Mouse (Mus musculus): ENCODE results near the gene Kalrn. TPM values are rescaled to one million over a fixed set of nuclear protein-coding genes. Genes with fewer than 3 reads are reported as not detected.

Kalrn gene
- total and polyA plus RNA-seq, 2 experiments from 2014 or later: 23.6 to 148 TPM

DNA sequence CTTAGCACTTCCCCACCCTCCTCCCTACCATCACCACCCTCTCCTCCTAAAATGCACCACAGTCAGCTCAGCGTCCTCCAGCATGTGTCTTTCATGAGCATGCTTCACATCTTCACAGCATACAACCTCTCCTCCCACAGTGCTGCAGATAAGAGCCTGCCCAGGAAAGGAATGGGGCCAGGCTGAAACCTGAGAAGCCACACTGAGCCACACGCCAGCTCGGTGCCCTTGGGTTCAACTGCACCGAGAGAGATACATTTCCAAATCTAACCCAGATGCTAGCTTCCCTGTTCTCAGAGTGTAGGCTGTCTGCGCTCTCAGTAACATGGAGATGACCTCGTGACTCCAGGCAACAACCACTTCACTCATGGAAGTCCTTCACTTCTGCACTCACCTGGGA lies 151.9 kb downstream of the Kalrn start:
- ATAC-seq: no peak
- 64% methylated on average over 6 of the region's 6 CpGs for WGBS
- no peaks in the 10 kb centered on the region for H3K4me1 ChIP-seq (ENCODE audit: insufficient read depth)
- no peaks in the 10 kb centered on the region for H3K9me3 ChIP-seq (ENCODE audit: low read length)
- no peak for TF ChIP-seq CTCF (IDR thresholded peaks at IDR 0.05; ENCODE audit: low read depth)
- no peak overlapping the region for H3K27ac ChIP-seq (ENCODE audit: low read depth, low read length)
- no peak overlapping the region for H3K4me3 ChIP-seq (ENCODE audit: low read depth, low read length)
- no peak for DNase-seq
- H3K4me2 ChIP-seq (ENCODE audit: low read depth): no peak overlapping the region
- H3K27me3 ChIP-seq (ENCODE audit: insufficient read depth, low read length): no peaks in the 10 kb centered on the region
- H3K36me3 ChIP-seq (ENCODE audit: insufficient read depth): no peaks in the 10 kb centered on the region
- no peak overlapping the region for H3K9ac ChIP-seq

DNA sequence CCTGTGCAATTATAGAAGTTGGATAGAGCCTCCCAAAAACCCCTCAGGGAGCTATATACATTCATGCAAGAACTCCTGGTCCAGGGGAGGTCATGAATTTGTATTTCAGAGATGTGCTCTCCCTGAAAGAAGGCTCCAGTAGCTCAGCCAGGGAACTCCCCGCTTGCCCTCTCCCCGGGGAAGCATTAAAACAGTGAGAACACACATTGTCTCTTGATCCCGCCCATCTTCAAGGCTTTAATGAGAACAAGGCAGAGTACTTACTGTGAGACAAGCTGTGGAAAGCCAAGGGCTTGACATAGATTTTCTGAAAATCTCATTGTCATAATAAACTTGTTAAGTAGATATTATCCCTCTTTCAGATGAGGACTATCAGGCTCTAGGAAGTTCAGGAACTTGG lies 155.4 kb downstream of the Kalrn start:
- no peak overlapping the region for H3K9ac ChIP-seq
- no peak for TF ChIP-seq CTCF (IDR thresholded peaks at IDR 0.05; ENCODE audit: low read depth)
- no peaks in the 10 kb centered on the region for H3K36me3 ChIP-seq (ENCODE audit: insufficient read depth)
- H3K4me3 ChIP-seq (ENCODE audit: low read depth, low read length): no peak overlapping the region
- ATAC-seq (no peak), DNase-seq (no peak)
- H3K27ac ChIP-seq (ENCODE audit: low read depth, low read length): no peak overlapping the region
- H3K9me3 ChIP-seq (ENCODE audit: low read length): no peaks in the 10 kb centered on the region; the same call in none of the 2 replicates
- WGBS: 31% methylated on average over 3 of the region's 3 CpGs
- no peaks in the 10 kb centered on the region for H3K27me3 ChIP-seq (ENCODE audit: insufficient read depth, low read length)
- peaks cover 3% of the 10 kb centered on the region; the same call in 1 of the 2 replicates for H3K4me1 ChIP-seq (ENCODE audit: insufficient read depth)
- no peak overlapping the region for H3K4me2 ChIP-seq (ENCODE audit: low read depth)

DNA sequence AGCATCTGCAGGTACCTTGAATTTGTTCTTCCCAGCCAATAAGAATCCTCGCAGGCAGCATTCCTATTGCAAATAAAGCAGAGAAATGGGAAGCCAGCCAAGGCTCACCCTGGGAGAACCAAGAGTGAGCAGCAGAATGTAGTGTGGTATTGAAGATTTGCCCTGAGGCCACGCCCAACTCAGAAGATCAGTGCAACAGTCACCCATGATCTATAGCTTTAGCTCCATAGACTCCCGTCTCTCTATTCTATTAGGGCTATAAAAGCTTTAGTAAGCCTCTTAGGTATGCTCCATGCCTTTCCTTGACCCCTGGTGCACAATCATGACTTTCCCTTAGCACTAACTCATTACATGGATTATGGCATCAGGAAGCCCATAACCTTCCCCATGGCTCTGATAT lies 155.9 kb downstream of the Kalrn start:
- Histone ChIP-seq H3K36me3 (ENCODE audit: insufficient read depth) (no peaks in the 10 kb centered on the region), H3K27me3 (ENCODE audit: insufficient read depth, low read length) (no peaks in the 10 kb centered on the region), H3K9me3 (ENCODE audit: low read length) (no peaks in the 10 kb centered on the region; the same call in none of the 2 replicates), H3K4me2 (ENCODE audit: low read depth) (no peak overlapping the region), H3K4me1 (ENCODE audit: insufficient read depth) (peaks cover 3% of the 10 kb centered on the region; the same call in 1 of the 2 replicates), H3K9ac (no peak overlapping the region), H3K27ac (ENCODE audit: low read depth, low read length) (no peak overlapping the region), H3K4me3 (ENCODE audit: low read depth, low read length) (no peak overlapping the region)
- ATAC-seq (no peak), DNase-seq (no peak)
- 72% methylated on average over 3 of the region's 3 CpGs for WGBS
- TF ChIP-seq CTCF (IDR thresholded peaks at IDR 0.05; ENCODE audit: low read depth): no peak

DNA sequence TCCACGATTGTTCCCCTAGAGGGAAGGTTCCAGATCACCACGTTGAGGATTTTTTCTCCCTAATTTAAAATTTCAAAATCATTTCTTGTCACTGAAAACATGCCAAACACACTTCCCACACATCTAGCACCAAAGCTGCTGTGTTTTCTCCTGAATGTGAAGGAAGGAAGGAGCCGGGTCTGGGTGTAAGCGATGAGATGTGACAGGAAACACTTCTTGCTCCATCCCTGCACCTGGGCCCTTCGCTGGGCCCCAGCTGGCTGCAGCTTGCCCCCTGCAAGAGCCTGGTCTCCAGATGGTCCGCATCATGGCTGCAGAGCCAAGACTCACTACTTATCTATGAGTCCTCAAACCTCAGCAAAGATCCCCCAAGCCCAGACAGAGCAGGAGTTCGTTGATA lies 158.8 kb downstream of the Kalrn start:
- DNase-seq (peak; percentile 46), ATAC-seq (peak; percentile 45)
- peak overlapping the region; percentile 35; the same call in 1 of the 2 replicates for H3K27ac ChIP-seq (ENCODE audit: low read depth, low read length)
- no peaks in the 10 kb centered on the region for H3K27me3 ChIP-seq (ENCODE audit: insufficient read depth, low read length)
- H3K36me3 ChIP-seq (ENCODE audit: insufficient read depth): no peaks in the 10 kb centered on the region
- H3K9me3 ChIP-seq (ENCODE audit: low read length): no peaks in the 10 kb centered on the region; the same call in none of the 2 replicates
- H3K4me2 ChIP-seq (ENCODE audit: low read depth): no peak overlapping the region
- no peak overlapping the region for H3K4me3 ChIP-seq (ENCODE audit: low read depth, low read length)
- peaks cover 3% of the 10 kb centered on the region; the same call in 1 of the 2 replicates for H3K4me1 ChIP-seq (ENCODE audit: insufficient read depth)
- WGBS: 52% methylated on average over 7 of the region's 7 CpGs
- no peak for TF ChIP-seq CTCF (IDR thresholded peaks at IDR 0.05; ENCODE audit: low read depth)
- no peak overlapping the region for H3K9ac ChIP-seq

DNA sequence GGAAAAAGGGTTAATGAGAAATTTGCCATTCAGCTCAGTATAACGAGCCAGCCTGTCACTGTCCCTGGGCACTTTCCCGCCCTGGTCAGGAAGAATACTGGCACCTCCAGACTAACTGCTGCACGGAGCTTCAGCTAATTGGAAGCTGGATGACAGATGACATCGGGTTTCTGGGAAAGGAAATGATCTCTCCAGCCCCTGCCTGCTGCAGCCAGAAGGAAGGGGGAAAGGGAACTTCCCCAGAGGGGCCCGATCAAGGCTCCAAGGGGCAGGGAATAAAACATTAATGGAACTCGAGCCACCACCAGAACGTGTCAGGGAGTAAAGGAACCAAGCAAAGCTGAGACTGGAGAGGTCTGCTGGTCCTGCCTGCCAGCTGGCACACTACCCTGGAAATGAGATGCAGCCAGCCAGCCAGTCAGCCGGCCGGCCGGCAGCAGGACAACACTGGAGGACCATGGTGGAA lies 159.4 kb downstream of the Kalrn start:
- Histone ChIP-seq H3K9ac (no peak overlapping the region), H3K27ac (ENCODE audit: low read depth, low read length) (peak overlapping the region; percentile 36; the same call in 1 of the 2 replicates), H3K4me2 (ENCODE audit: low read depth) (no peak overlapping the region), H3K9me3 (ENCODE audit: low read length) (no peaks in the 10 kb centered on the region; the same call in none of the 2 replicates), H3K27me3 (ENCODE audit: insufficient read depth, low read length) (no peaks in the 10 kb centered on the region), H3K4me3 (ENCODE audit: low read depth, low read length) (no peak overlapping the region), H3K4me1 (ENCODE audit: insufficient read depth) (peaks cover 3% of the 10 kb centered on the region; the same call in 1 of the 2 replicates), H3K36me3 (ENCODE audit: insufficient read depth) (no peaks in the 10 kb centered on the region)
- WGBS: 13% methylated on average over 10 of the region's 10 CpGs
- DNase-seq: peak; percentile 69
- peak; percentile 78 for ATAC-seq
- no peak for TF ChIP-seq CTCF (IDR thresholded peaks at IDR 0.05; ENCODE audit: low read depth)

DNA sequence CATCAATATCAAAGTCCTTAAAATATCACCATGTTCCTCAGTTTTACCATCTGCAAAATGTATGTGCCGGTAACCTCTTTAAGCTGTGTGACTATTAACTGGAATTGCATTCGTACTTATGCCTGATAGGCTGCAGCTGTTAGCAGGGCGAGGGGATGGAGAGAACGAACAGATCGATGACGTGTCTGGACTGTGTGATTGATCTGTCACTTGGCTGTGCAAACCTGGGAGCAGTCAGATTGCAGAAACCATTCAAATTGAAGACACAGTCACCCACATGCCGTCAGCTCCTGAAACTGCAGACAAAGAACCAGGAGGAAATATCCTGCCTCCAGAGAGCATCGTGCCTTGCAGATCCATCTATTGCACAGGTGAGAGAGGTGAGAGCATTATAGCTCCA lies 166.3 kb downstream of the Kalrn start:
- ATAC-seq: 0 out of 2 replicates have a peak, but pooled peaks have one; percentile 25
- WGBS: 79% methylated on average over 8 of the region's 8 CpGs

DNA sequence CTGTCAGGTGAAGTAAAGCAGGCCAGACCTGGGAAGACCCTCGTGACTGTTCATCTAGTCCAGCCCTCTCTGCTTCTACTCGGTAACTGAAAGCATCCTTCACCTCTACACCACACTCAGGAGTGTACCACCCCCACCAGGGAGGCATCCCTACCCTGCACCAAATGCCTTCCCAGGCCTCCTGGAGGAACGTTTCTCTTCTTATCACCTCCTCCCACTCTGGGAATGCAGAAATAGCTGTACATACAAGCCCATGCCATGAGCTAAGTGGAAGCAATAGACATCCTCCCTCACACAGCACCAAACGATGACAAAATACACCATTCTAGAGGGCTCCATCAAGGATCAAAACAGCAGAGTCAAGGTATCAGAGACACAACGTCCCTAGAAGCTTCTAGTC lies 168.2 kb downstream of the Kalrn start:
- peaks cover 4% of the 10 kb centered on the region; the same call in 1 of the 2 replicates for H3K4me1 ChIP-seq (ENCODE audit: insufficient read depth)
- no peaks in the 10 kb centered on the region for H3K27me3 ChIP-seq (ENCODE audit: insufficient read depth, low read length)
- DNase-seq (no peak), ATAC-seq (no peak)
- no peak overlapping the region for H3K4me2 ChIP-seq (ENCODE audit: low read depth)
- 75% methylated on average over 5 of the region's 5 CpGs for WGBS
- no peak overlapping the region for H3K4me3 ChIP-seq (ENCODE audit: low read depth, low read length)
- H3K9ac ChIP-seq: no peak overlapping the region
- no peaks in the 10 kb centered on the region for H3K36me3 ChIP-seq (ENCODE audit: insufficient read depth)
- no peak overlapping the region for H3K27ac ChIP-seq (ENCODE audit: low read depth, low read length)
- no peak for TF ChIP-seq CTCF (IDR thresholded peaks at IDR 0.05; ENCODE audit: low read depth)
- no peaks in the 10 kb centered on the region for H3K9me3 ChIP-seq (ENCODE audit: low read length)

More for the DNA sequence above, 166.3 kb downstream of the Kalrn start:
- Histone ChIP-seq H3K27me3 (ENCODE audit: insufficient read depth, low read length) (no peaks in the 10 kb centered on the region), H3K4me3 (ENCODE audit: low read depth, low read length) (no peak overlapping the region), H3K27ac (ENCODE audit: low read depth, low read length) (0 out of 2 replicates have a peak overlapping the region, but pooled peaks have one; percentile 15), H3K9me3 (ENCODE audit: low read length) (no peaks in the 10 kb centered on the region), H3K4me2 (ENCODE audit: low read depth) (no peak overlapping the region), H3K9ac (no peak overlapping the region), H3K36me3 (ENCODE audit: insufficient read depth) (no peaks in the 10 kb centered on the region), H3K4me1 (ENCODE audit: insufficient read depth) (no peaks in the 10 kb centered on the region; the same call in 1 of the 2 replicates)
- no peak for DNase-seq
- TF ChIP-seq CTCF (IDR thresholded peaks at IDR 0.05; ENCODE audit: low read depth): no peak
